Mouse (Mus musculus) left cerebral cortex, adult 18-20 months (tissue): ENCODE measurements around the gene Zscan21. TPM values are rescaled to one million over a fixed set of nuclear protein-coding genes. Genes with fewer than 3 reads are reported as not detected.

ENCODE experiments used
- microRNA-seq, 2 experiments: library from miRNA; unstranded; fragments of <30 nt; microRNA quantifications; one replicate each; pipeline ENCODE4 v1.2.0; 2021
- total RNA-seq, 2 experiments: library from RNA; stranded (reverse); gene quantifications; 2 replicates each; pipeline ENCODE4 v1.2.3; 2021

The Zscan21 gene
- total RNA-seq, 2 experiments from 2014 or later = 17.2 to 17.4 TPM

Small RNA genes within 50 kb of the gene (microRNA-seq; reads per million reads assigned to microRNA genes)
- 254 to 334 reads per million in 2 experiments for gene Mir106b
- 46.1 to 68.6 reads per million in 2 experiments for gene Mir25
- 1,043 to 1,106 reads per million in 2 experiments for gene Mir93

Other genes starting within 250 kb of the Zscan21 start
- under 1 TPM in 1 of 2 experiments, not detected in 1; 0.19 TPM for gene Pilrb2, start 245.1 kb upstream of the Zscan21 start, total RNA-seq
- under 1 TPM in 1 of 2 experiments, not detected in 1; 0.19 TPM for gene Cyp3a13, start 195.3 kb upstream of the Zscan21 start, total RNA-seq
- 10 to 100 TPM; 13.0 to 15.0 TPM for gene Gjc3, start 153.8 kb upstream of the Zscan21 start, total RNA-seq
- not detected for gene Azgp1, start 135.4 kb upstream of the Zscan21 start, total RNA-seq
- gene Smok3a, start 95.6 kb upstream of the Zscan21 start, total RNA-seq = not detected
- not detected for gene Smok3b, start 95.5 kb upstream of the Zscan21 start, total RNA-seq
- gene Smok3c, start 63.7 kb upstream of the Zscan21 start, total RNA-seq = not detected
- gene Zkscan1, start 31.8 kb upstream of the Zscan21 start, total RNA-seq = 10 to 100 TPM; 40.5 to 42.3 TPM
- gene Zfp113, start 38.8 kb downstream of the Zscan21 start, total RNA-seq = 10 to 100 TPM; 11.2 to 12.6 TPM
- gene Cops6, start 44.2 kb downstream of the Zscan21 start, total RNA-seq = 100 to 1,000 TPM; 142 to 146 TPM
- 10 to 100 TPM; 19.9 to 22.1 TPM for gene Ap4m1, start 55.1 kb downstream of the Zscan21 start, total RNA-seq
- 10 to 100 TPM; 14.0 to 15.7 TPM for gene Mcm7, start 55.5 kb downstream of the Zscan21 start, total RNA-seq
- 10 to 100 TPM; 42.4 to 43.2 TPM for gene Taf6, start 70.5 kb downstream of the Zscan21 start, total RNA-seq
- gene Cnpy4, start 70.6 kb downstream of the Zscan21 start, total RNA-seq = 10 to 100 TPM; 13.0 to 16.3 TPM
- 1 to 10 TPM; 8.6 TPM for gene Mblac1, start 77.4 kb downstream of the Zscan21 start, total RNA-seq
- under 1 TPM; 0.23 to 0.26 TPM for gene Nxpe5, start 109.0 kb downstream of the Zscan21 start, total RNA-seq
- gene Lamtor4, start 138.6 kb downstream of the Zscan21 start, total RNA-seq = 10 to 100 TPM; 50.7 to 56.1 TPM
- 10 to 100 TPM; 61.4 to 71.1 TPM for gene BC037034, start 147.1 kb downstream of the Zscan21 start, total RNA-seq
- gene Gal3st4, start 155.9 kb downstream of the Zscan21 start, total RNA-seq = 1 to 10 TPM; 2.5 to 3.5 TPM
- gene Gm43720, start 163.1 kb downstream of the Zscan21 start, total RNA-seq = not detected
- gene Gpc2, start 163.1 kb downstream of the Zscan21 start, total RNA-seq = 1 to 10 TPM in 1 of 2 experiments, under 1 TPM in 1; 0.95 to 1.2 TPM
- 1 to 10 TPM in 1 of 2 experiments, under 1 TPM in 1; 0.37 to 1.3 TPM for gene Stag3, start 163.3 kb downstream of the Zscan21 start, total RNA-seq
- under 1 TPM in 1 of 2 experiments, not detected in 1; 0.42 TPM for gene Pvrig, start 225.1 kb downstream of the Zscan21 start, total RNA-seq